Mouse (Mus musculus) hindbrain, embryonic 10.5 days (tissue): ENCODE data around the gene Ggt1. TPM values are rescaled to one million over a fixed set of nuclear protein-coding genes. Genes with fewer than 3 reads are reported as not detected.
"Not testable (repeated sequence)": the region's sequence is repeated elsewhere in the genome, so short reads cannot be mapped to it uniquely, and the experiment has no call there.

ENCODE experiments used
- DNase-seq: peaks from one replicate; pipeline ENCODE4 v3.0.0-alpha.2; 2017; ENCODE audit warnings: low spot score
- H3K27ac ChIP-seq: fragments of 300-500 bp; sonication (generic); 2 replicates; pipeline ENCODE4 v1.5.1; 2016; ENCODE audit warnings: mild to moderate bottlenecking, moderate library complexity
- H3K27me3 ChIP-seq: fragments of 300-500 bp; sonication (generic); 2 replicates; pipeline ENCODE4 v1.6.1; 2016; ENCODE audit warnings: mild to moderate bottlenecking; ENCODE audit not compliant: poor library complexity, insufficient read depth, severe bottlenecking
- H3K36me3 ChIP-seq: fragments of 300-500 bp; sonication (generic); 2 replicates; pipeline ENCODE4 v1.6.1; 2016; ENCODE audit warnings: mild to moderate bottlenecking, moderate library complexity
- H3K4me1 ChIP-seq: fragments of 300-500 bp; sonication (generic); replicated peaks from 2 replicates; pipeline ENCODE4 v1.6.1; 2016; ENCODE audit warnings: mild to moderate bottlenecking
- H3K4me3 ChIP-seq: fragments of 300-500 bp; sonication (generic); 2 replicates; pipeline ENCODE4 v1.5.1; 2016; ENCODE audit warnings: mild to moderate bottlenecking, moderate library complexity
- H3K9me3 ChIP-seq: fragments of 300-500 bp; sonication (generic); 2 replicates; pipeline ENCODE4 v1.6.1; 2016; ENCODE audit warnings: mild to moderate bottlenecking, moderate library complexity
- WGBS: fragments of 180-500 bp; shearing (Covaris S2); methylation state at CpG from one replicate; pipeline ENCODE4 v1.1.7; 2016; 5-methylcytosine and 5-hydroxymethylcytosine counted together
- polyA plus RNA-seq: library from polyadenylated mRNA; unstranded; fragments of >200 nt; fragmentation: Nextera tagmentation; extraction: Ambion mirVana; gene quantifications from 2 replicates; pipeline ENCODE4 v1.2.1, GENCODE M21; 2016

Ggt1 gene
- polyA plus RNA-seq, 1 experiment from 2014 or later: 3.4 TPM

DNA sequence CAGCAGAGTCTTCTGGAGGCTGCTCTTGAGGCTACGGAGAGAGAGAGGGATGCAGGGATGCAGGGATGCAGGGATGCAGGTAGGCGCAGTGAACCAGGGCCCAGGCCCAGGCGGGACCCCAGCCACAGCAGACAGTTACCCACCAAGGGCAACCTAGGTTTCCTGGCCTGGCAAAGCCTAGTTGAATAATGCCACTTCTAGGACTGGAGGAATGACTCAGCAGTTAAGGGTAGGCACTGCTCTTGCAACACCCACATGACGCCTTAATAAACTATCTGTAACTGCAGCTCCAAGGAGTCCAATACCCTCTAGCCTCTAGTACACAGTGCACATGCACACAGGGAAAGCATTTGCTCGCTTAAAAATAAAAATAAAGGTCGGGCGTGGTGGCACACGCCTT, 7.3 kb upstream of the Ggt1 start:
- WGBS: 90% methylated on average over 8 of the region's 8 CpGs

DNA sequence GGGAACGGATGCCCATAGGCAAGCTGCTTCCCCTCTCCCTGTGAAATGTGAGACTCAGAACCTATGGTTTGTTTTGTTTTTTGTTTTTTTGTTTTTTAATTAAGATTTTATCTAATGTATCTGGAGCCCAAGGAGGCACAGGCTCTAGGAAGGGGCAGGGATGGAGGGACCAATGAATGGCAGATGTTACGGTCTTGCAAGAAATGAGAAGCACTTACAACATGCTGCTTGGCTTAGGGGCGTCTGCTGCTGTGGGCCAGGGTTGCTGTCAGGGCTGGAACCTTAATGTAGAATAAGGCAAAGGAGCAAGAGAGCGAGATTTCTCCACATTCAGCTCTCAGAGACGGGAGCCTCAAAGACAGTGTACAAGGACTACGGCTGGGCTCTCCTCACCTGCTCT, 5.8 kb upstream of the Ggt1 start:
- Histone ChIP-seq H3K4me3 (no peak overlapping the region), H3K4me1 (peaks cover 57% of the 10 kb centered on the region), H3K27me3 (peaks cover 38% of the 10 kb centered on the region), H3K27ac (peak overlapping the region; percentile 59; the same call in 1 of the 2 replicates), H3K36me3 (0 out of 2 replicates have a peak, but pooled peaks cover 7% of the 10 kb centered on the region), H3K9me3 (no peaks in the 10 kb centered on the region)
- 72% methylated on average over 6 of the region's 6 CpGs for WGBS
- DNase-seq: no peak

More for the DNA sequence above, 7.3 kb upstream of the Ggt1 start:
- H3K4me1 ChIP-seq: peaks cover 43% of the 10 kb centered on the region
- no peak overlapping the region for H3K27ac ChIP-seq
- peaks cover 23% of the 10 kb centered on the region for H3K27me3 ChIP-seq
- no peak overlapping the region for H3K4me3 ChIP-seq
- no peak for DNase-seq
- 0 out of 2 replicates have a peak, but pooled peaks cover 7% of the 10 kb centered on the region for H3K36me3 ChIP-seq
- no peaks in the 10 kb centered on the region for H3K9me3 ChIP-seq

DNA sequence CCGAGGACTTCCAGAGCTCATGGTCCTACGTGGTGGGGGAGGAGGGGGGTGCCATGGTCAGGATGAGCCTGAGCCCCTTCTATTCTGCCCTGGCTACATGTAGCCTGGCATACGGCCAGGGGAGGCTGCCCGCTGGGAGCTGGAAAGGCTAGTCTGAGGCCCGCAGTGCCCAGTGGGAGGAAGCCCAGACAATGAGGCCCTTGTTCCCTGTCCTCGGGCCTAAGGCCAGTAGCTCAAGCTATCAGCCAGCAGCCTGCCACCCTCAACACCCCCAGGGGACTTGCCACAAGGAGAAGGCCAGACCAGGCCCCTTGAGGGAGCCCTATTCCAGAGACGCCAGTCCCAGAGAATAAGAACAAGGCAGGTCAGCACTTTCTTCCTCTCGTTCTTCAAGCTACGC, 5.4 kb upstream of the Ggt1 start:
- Histone ChIP-seq H3K4me3 (no peak overlapping the region), H3K4me1 (peaks cover 62% of the 10 kb centered on the region), H3K27me3 (peaks cover 42% of the 10 kb centered on the region), H3K9me3 (no peaks in the 10 kb centered on the region), H3K27ac (peak overlapping the region; percentile 59; the same call in 1 of the 2 replicates), H3K36me3 (0 out of 2 replicates have a peak, but pooled peaks cover 7% of the 10 kb centered on the region)
- 41% methylated on average over 9 of the region's 9 CpGs for WGBS
- DNase-seq: no peak

DNA sequence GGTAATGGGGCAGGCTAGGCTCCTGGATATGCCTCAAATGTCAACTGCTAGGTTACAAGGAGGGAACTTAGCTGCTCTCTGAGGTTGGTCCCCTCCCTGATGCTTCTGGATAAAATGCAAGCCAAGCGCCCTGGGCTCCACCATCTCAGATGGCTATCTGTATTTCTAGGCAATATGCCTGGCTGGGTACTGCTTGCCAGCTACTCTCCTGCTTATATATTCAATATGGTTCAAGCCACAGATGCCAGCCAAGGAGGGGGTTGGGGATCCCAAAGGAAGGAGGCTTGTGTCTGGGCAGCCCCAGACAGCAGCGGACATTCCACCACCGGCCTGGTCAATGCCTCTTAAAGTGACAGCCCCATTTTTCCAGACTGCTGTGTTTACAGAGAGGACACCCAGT, 2.9 kb upstream of the Ggt1 start:
- H3K27me3 ChIP-seq: peaks cover 67% of the 10 kb centered on the region
- H3K4me1 ChIP-seq: peaks cover 51% of the 10 kb centered on the region
- 0 out of 2 replicates have a peak, but pooled peaks cover 6% of the 10 kb centered on the region for H3K36me3 ChIP-seq
- H3K4me3 ChIP-seq: peak overlapping the region; percentile 72; the same call in 1 of the 2 replicates
- DNase-seq: no peak
- H3K27ac ChIP-seq: 0 out of 2 replicates have a peak overlapping the region, but pooled peaks have one; percentile 41
- 23% methylated on average over 3 of the region's 3 CpGs for WGBS
- H3K9me3 ChIP-seq: no peaks in the 10 kb centered on the region

DNA sequence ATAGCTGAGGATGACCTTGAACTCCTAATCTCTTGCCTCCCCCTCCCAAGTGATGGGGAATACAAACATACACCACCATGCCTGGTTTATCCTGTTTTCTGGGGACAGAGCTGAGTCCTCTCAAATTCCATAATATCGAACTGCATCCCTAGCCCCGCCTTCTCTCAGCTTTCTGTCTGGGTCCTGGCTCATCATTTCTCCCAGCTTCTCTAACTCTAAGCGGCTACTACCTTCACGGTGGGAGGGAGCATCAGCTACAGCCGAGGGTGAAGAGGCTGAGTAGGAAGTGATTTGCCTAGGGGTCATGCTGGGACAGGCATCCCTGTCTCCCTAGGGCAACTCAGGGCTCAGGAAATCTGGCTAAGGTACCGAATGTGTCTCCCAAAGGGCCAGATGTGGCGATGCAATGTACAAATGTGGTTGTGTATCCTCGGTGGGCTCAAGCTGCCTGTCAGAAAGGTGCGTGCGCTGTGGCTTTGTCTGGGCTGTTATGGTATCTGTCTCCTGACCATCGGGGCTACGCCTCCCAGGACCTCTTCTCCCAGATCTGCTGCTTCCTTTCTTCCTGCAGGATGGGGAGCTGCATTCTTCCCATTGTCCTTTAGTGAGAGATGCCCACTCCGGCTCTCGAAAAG, 2.2 kb upstream of the Ggt1 start:
- H3K27ac ChIP-seq: peak overlapping the region; percentile 88
- WGBS: 3% methylated on average over 14 of the region's 14 CpGs

DNA sequence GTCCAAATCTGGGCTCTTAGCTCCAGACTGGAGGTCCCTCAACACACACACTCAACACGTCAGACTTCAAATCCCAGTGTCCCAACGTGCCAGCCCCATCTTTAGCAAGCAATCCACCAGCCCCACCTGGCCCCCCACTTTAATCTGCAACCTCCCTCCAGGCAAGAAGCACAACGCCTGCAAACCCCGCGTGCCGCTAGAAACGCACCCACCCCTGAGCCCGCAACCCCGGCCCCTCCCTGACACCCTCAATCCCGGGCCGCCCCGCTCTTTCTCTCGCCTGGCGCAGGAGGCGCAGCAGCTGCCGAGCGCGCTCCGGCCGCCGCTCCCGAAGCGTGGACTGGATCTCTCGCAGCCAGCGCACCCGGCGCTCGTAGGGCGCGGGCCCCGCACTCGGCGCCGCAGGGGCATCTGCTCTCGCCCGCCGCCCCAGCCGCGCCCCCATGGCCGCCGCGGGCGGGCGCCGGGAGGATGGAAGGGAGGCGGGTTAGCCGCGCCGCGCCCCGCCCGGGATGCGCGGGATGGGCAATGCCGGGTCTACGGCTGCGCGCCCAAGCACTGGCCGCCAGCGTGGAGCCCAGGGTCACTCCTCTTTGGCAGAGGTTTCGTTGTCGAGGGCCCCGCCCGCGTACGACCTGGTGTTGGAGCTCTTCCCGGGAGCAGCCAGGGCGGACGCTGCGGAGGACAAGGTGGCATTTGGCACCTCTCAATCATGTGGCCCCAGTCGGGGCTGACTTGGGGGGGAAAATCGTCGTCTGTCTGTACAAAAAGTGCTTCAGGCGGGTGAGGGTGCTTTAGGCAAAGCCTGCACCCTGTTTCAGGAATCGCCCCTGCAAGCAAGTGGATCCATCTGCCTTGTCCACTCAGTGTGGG, 1.5 kb upstream of the Ggt1 start, which contains the start of gene Lrrc75b:
Gene Lrrc75b (minus strand): TSS at position 655 of the 873 bp plus-strand sequence.
- 1% methylated on average over 75 of the region's 75 CpGs for WGBS
- peak within 1 kb of the TSS; percentile 88 for H3K27ac ChIP-seq
- H3K9me3 ChIP-seq: no peaks in the 10 kb centered on the region
- H3K4me3 ChIP-seq: peak within 1 kb of the TSS; percentile 72
- peak; percentile 66 for DNase-seq
- H3K4me1 ChIP-seq: peaks cover 51% of the 10 kb centered on the region
- no peaks in the 10 kb centered on the region for H3K36me3 ChIP-seq
- H3K27me3 ChIP-seq: peaks cover 68% of the 10 kb centered on the region

More for the DNA sequence above, 2.2 kb upstream of the Ggt1 start:
- no peak for DNase-seq
- no peaks in the 10 kb centered on the region for H3K36me3 ChIP-seq
- peaks cover 68% of the 10 kb centered on the region for H3K27me3 ChIP-seq
- peak overlapping the region; percentile 72 for H3K4me3 ChIP-seq
- peaks cover 51% of the 10 kb centered on the region for H3K4me1 ChIP-seq
- no peaks in the 10 kb centered on the region for H3K9me3 ChIP-seq

DNA sequence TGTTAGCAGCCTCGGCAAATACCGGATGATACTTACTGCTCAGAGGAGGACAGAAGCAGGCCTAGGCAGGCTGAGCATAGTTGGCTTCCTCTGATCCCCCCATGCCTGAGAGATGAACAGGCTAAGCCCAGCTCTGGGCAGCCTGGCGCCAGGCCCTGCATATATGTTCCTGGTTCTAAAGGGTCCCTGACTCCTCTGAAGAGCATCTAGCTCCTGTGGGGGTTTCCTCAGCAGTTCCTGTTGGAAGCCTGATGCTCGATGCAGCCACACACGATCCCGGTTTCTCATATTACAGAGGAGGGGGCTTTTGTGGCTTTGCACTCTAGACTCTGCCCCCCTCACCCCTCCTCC, 880 bp upstream of the Ggt1 start:
- DNase-seq: peak; percentile 46
- no peaks in the 10 kb centered on the region for H3K9me3 ChIP-seq
- peaks cover 68% of the 10 kb centered on the region for H3K27me3 ChIP-seq

DNA sequence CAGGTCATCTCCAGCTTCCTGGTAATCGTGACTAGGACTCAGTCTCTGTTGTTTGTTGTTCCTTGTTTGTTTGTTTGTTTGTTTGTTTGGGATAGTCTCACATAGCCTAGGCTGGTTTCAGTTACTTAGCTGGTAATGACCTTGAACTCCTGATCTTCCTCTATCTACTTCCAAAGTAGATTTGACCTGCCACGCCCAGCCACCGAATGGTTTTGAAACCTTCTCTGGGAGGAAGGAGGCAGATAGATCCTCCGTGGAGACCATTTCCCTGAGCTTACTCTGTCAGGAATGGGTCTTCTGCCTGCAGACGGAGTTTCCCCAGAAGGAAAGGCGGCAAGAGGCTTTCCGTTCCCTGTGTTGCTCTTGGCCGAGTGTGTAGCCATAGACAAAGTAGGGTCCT, 1.2 kb downstream of the Ggt1 start:
- Histone ChIP-seq H3K4me3 (no peak overlapping the region), H3K36me3 (no peaks in the 10 kb centered on the region), H3K27me3 (peaks cover 60% of the 10 kb centered on the region), H3K9me3 (no peaks in the 10 kb centered on the region), H3K27ac (no peak overlapping the region), H3K4me1 (peaks cover 41% of the 10 kb centered on the region)
- 87% methylated on average over 8 of the region's 8 CpGs for WGBS
- no peak for DNase-seq

More for the DNA sequence above, 880 bp upstream of the Ggt1 start:
- H3K36me3 ChIP-seq: no peaks in the 10 kb centered on the region
- peak overlapping the region; percentile 72 for H3K4me3 ChIP-seq
- WGBS: 13% methylated on average over 6 of the region's 6 CpGs
- H3K27ac ChIP-seq: peak overlapping the region; percentile 88
- peaks cover 51% of the 10 kb centered on the region for H3K4me1 ChIP-seq

DNA sequence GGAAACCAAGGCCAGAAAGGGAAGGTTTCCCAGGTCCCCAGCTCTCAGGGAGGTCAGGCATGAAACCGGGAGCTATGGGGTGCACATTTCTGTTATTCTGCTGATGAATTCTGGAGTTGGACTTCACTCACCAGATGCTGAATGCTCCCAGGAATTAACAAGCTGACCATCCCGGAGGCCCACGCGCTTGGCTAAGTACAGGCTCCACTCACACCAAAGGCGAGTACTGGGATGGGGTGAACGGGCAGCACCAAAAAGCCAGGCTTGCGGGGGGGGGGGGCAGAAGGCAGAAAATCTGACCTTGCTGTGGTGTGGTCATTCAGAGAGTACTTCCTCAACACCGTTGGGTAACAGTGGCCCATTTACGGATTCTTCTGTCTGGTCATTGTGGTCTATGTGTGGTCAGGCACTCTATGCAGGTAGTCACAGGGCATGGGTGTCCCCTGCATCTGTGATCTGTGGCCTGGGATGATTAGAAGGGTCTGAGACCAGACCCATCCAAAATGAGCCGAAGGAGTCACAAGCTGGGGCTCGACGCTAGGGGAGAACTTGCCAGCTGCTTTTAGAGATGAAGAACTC, 3.4 kb downstream of the Ggt1 start:
- no peak for DNase-seq
- WGBS: 84% methylated on average over 12 of the region's 12 CpGs
- Histone ChIP-seq H3K4me1 (peaks cover 27% of the 10 kb centered on the region), H3K4me3 (no peak overlapping the region), H3K9me3 (no peaks in the 10 kb centered on the region), H3K27ac (no peak overlapping the region), H3K27me3 (peaks cover 56% of the 10 kb centered on the region), H3K36me3 (no peaks in the 10 kb centered on the region)

DNA sequence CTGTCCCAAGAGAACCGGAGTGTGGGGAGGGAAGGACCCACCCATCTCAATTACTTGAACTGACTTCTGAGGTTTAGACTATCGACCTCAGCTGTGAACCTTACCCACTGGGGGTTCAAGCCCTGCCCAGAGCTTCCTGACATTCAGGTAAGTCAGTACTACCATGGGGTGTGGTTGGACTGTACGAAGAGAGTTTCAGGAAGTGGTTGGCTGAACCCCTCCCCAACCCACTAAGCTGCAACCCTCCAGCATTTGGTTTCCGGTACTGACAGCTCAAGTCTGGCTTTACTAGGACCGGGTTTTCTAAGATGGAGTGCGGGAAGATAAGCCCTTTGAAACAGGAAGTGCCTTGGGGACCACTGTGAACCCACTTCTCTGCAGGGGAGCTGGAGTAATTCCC, 4.0 kb downstream of the Ggt1 start:
- Histone ChIP-seq H3K9me3 (no peaks in the 10 kb centered on the region), H3K36me3 (no peaks in the 10 kb centered on the region), H3K27ac (no peak overlapping the region), H3K4me1 (peaks cover 21% of the 10 kb centered on the region), H3K4me3 (no peak overlapping the region), H3K27me3 (peaks cover 54% of the 10 kb centered on the region)
- no peak for DNase-seq
- 73% methylated on average over 6 of the region's 6 CpGs for whole genome bisulfite sequencing

DNA sequence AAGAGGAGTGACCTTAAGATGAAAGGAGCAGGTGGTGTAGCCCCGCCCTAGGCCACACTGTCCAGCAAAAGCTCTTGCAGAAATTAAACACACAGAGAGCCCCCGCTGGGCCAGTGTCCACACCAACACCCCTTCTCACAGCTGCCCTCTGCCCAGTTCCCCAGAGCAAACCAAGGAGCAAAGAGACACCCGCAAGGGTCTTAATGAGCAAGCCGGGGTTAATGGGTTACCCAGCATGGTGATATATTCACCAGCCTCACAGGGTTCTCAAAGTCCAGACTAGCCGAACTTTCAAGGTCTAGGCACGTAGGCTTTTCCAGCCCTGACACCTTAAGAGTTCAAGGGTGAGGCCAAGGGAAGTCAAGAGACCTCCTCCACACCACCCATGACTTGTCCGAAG, 4.5 kb downstream of the Ggt1 start:
- no peaks in the 10 kb centered on the region for H3K9me3 ChIP-seq
- peaks cover 50% of the 10 kb centered on the region for H3K27me3 ChIP-seq
- H3K4me1 ChIP-seq: peaks cover 19% of the 10 kb centered on the region
- DNase-seq: no peak
- no peaks in the 10 kb centered on the region for H3K36me3 ChIP-seq
- 78% methylated on average over 7 of the region's 7 CpGs for WGBS
- H3K4me3 ChIP-seq: no peak overlapping the region
- no peak overlapping the region for H3K27ac ChIP-seq

DNA sequence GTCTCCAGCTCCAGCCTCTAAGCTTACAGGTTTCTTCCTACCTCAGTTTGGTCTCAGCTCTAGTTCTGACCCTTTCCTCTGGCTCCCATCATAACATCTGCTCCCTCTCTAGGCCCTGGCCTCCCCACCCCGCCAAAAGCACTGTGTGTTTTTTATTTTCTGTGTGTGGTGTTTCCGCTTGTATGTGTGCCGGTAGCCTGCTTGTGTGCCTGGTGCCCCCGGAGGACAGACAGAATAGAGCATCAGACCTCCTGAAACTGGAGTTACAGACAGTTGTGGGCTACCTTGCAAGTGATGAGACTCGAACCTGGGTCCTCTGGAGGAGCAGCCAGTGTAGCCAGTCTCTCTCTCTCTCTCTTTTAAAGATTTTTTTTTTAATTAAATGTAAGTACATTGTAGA, 4.9 kb downstream of the Ggt1 start:
- WGBS: 81% methylated on average over 5 of the region's 5 CpGs
- Histone ChIP-seq H3K9me3 (no peaks in the 10 kb centered on the region), H3K27me3 (peaks cover 45% of the 10 kb centered on the region), H3K4me3 (no peak overlapping the region), H3K27ac (no peak overlapping the region), H3K36me3 (no peaks in the 10 kb centered on the region), H3K4me1 (peaks cover 21% of the 10 kb centered on the region)
- no peak for DNase-seq

DNA sequence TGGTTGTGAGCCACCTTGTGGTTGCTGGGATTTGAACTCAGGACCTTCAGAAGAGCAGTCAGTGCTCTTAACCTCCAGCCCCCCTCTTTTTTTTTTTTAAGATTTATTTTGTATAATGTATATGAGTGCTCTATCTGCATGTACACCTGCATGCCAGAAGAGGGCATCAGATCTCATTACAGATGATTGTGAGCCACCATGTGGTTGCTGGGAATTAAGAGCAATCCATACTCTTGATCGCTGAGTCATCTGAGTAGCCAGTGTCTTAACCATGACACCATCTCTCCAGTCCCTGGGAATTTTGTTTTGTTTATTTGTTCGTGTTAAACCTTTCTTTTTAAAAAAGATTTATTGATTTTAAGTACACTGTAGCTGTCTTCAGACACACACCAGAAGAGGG, 5.4 kb downstream of the Ggt1 start:
- Histone ChIP-seq H3K4me1 (peaks cover 26% of the 10 kb centered on the region), H3K27me3 (peaks cover 41% of the 10 kb centered on the region)
- H3K36me3 ChIP-seq, DNase-seq, H3K4me3 ChIP-seq, H3K27ac ChIP-seq, H3K9me3 ChIP-seq: not testable (repeated sequence)
- WGBS: 77% methylated on average over 2 of the region's 2 CpGs
